Mouse (Mus musculus) left cerebral cortex, postnatal 4 days (tissue): ENCODE measurements around the gene C3. TPM values are rescaled to one million over a fixed set of nuclear protein-coding genes. Genes with fewer than 3 reads are reported as not detected.

Source experiments
- DNase-seq: peaks from one replicate; pipeline ENCODE4 v3.0.0-alpha.2; 2022
- intact Hi-C: fragments of 180-260 bp; cut with DNase I; formaldehyde crosslinking; loops from one replicate; pipeline ENCODE4 v1.15.1; 2025
- total RNA-seq, 2 experiments: library from RNA; stranded (reverse); gene quantifications; 2 replicates each; pipeline ENCODE4 v1.2.3; 2021

C3 gene
- total RNA-seq, 2 experiments from 2014 or later: 0.46 to 1.2 TPM

GRCm38 (mm10) chr17:57228873-57229272 is 937 bp upstream of the C3 start:
- intact Hi-C loops: no loop called here

GRCm38 (mm10) chr17:57227468-57227867 is 468 bp downstream of the C3 start:
- intact Hi-C loops: no loop called here
- DNase-seq: no peak

More at GRCm38 (mm10) chr17:57228873-57229272, 937 bp upstream of the C3 start:
- no peak for DNase-seq

- intact Hi-C loops: no loop called here
Measured at GRCm38 (mm10) chr17:57223313-57223712, 4.6 kb downstream of the C3 start.

GRCm38 (mm10) chr17:57221911-57222310 is 6.0 kb downstream of the C3 start:
- intact Hi-C loops: loop anchor here (2.0 kb wide), 1 partner anchor 113 kb away; no protein-coding TSS in a partner anchor
- no peak for DNase-seq

More at GRCm38 (mm10) chr17:57223313-57223712, 4.6 kb downstream of the C3 start:
- DNase-seq: no peak

GRCm38 (mm10) chr17:57219884-57220207 is 8.1 kb downstream of the C3 start:
- intact Hi-C loops: loop anchor here (2.0 kb wide), 1 partner anchor 115 kb away; no protein-coding TSS in a partner anchor
- no peak for DNase-seq

- peak; percentile 79 for DNase-seq
- intact Hi-C loops: no loop called here
Measured at GRCm38 (mm10) chr17:57219167-57219883, 8.6 kb downstream of the C3 start.

GRCm38 (mm10) chr17:57218335-57218900 is 9.5 kb downstream of the C3 start:
- intact Hi-C loops: no loop called here
- no peak for DNase-seq

GRCm38 (mm10) chr17:57214676-57215387 is 13.1 kb downstream of the C3 start:
- intact Hi-C loops: no loop called here

GRCm38 (mm10) chr17:57211501-57211900 is 16.4 kb downstream of the C3 start:
- DNase-seq: no peak
- intact Hi-C loops: no loop called here

More at GRCm38 (mm10) chr17:57214676-57215387, 13.1 kb downstream of the C3 start:
- no peak for DNase-seq

GRCm38 (mm10) chr17:57209330-57209729 is 18.6 kb downstream of the C3 start:
- DNase-seq: no peak
- intact Hi-C loops: no loop called here

GRCm38 (mm10) chr17:57207938-57208337 is 20.0 kb downstream of the C3 start:
- no peak for DNase-seq
- intact Hi-C loops: no loop called here

GRCm38 (mm10) chr17:57201841-57202724 is 25.9 kb downstream of the C3 start:
- no peak for DNase-seq
- intact Hi-C loops: no loop called here

GRCm38 (mm10) chr17:57198252-57198651 is 29.7 kb downstream of the C3 start:
- intact Hi-C loops: no loop called here
- DNase-seq: no peak

GRCm38 (mm10) chr17:57195326-57196010 is 32.5 kb downstream of the C3 start:
- intact Hi-C loops: no loop called here
- no peak for DNase-seq

GRCm38 (mm10) chr17:57194771-57195170 is 33.2 kb downstream of the C3 start:
- no peak for DNase-seq
- intact Hi-C loops: no loop called here

GRCm38 (mm10) chr17:57194041-57194507 is 33.9 kb downstream of the C3 start, which contains the start of gene Tnfsf14:
Gene Tnfsf14, minus strand, starts transcription at chr17:57194177.
- DNase-seq: no peak

GRCm38 (mm10) chr17:57188510-57189192 is 39.3 kb downstream of the C3 start:
- intact Hi-C loops: no loop called here
- no peak for DNase-seq

More at GRCm38 (mm10) chr17:57194041-57194507, 33.9 kb downstream of the C3 start, which contains the start of gene Tnfsf14:
- intact Hi-C loops: no loop called here

GRCm38 (mm10) chr17:57185641-57186040 is 42.3 kb downstream of the C3 start:
- intact Hi-C loops: no loop called here
- DNase-seq: no peak

GRCm38 (mm10) chr17:57182871-57183270 is 45.1 kb downstream of the C3 start:
- intact Hi-C loops: no loop called here
- DNase-seq: no peak
